Mouse (Mus musculus) G1E (cell line): Measurements from ENCODE around the gene Bcl9l. TPM values are rescaled to one million over a fixed set of nuclear protein-coding genes. Genes with fewer than 3 reads are reported as not detected.

Experiments used
- ATAC-seq: 2 replicates; pipeline ENCODE4 v1.8.0; 2016; ENCODE audit warnings: mild to moderate bottlenecking; ENCODE audit not compliant: insufficient number of reproducible peaks, poor library complexity, low FRiP score, severe bottlenecking; ENCODE audit errors: extremely low read depth
- DNase-seq: peaks from one replicate; pipeline ENCODE4 v3.0.0; 2012; ENCODE audit warnings: low spot score
- H3K27me3 ChIP-seq: 2 replicates; pipeline ENCODE4 v1.6.1; 2012; ENCODE audit warnings: mild to moderate bottlenecking, low read length, inconsistent platforms; ENCODE audit not compliant: insufficient read depth
- H3K36me3 ChIP-seq: replicated peaks from 2 replicates; pipeline ENCODE3; 2012; ENCODE audit warnings: mild to moderate bottlenecking, inconsistent platforms
- H3K4me1 ChIP-seq: 2 replicates; pipeline ENCODE4 v1.6.1; 2012; ENCODE audit warnings: low read depth, low read length, inconsistent platforms, mixed read lengths; ENCODE audit not compliant: insufficient read depth
- H3K4me3 ChIP-seq: 2 replicates; pipeline ENCODE4 v1.5.1; 2012; ENCODE audit warnings: low read depth, mild to moderate bottlenecking, inconsistent platforms, low read length, moderate library complexity, mixed read lengths
- H3K9me3 ChIP-seq: replicated peaks from 2 replicates; pipeline ENCODE4 v1.6.1; 2012; ENCODE audit warnings: inconsistent platforms
- CTCF ChIP-seq: IDR thresholded peaks from 2 replicates; pipeline ENCODE4 v1.5.1; 2012; ENCODE audit warnings: low read depth, low read length, inconsistent platforms, mixed read lengths
- GATA1 ChIP-seq: IDR thresholded peaks from 2 replicates; pipeline ENCODE4 v1.6.1; 2012; ENCODE audit warnings: borderline replicate concordance, low read length, inconsistent platforms, mixed read lengths
- GATA2 ChIP-seq: IDR thresholded peaks from 2 replicates; pipeline ENCODE4 v1.6.1; 2012; ENCODE audit warnings: low read depth, low read length, inconsistent platforms, borderline replicate concordance
- POLR2AphosphoS5 ChIP-seq: IDR thresholded peaks from 2 replicates; pipeline ENCODE4 v1.6.1; 2012; ENCODE audit warnings: low read depth, low read length, inconsistent platforms; ENCODE audit not compliant: insufficient replicate concordance
- TAL1 ChIP-seq: conservative IDR thresholded peaks from 2 replicates; pipeline ENCODE4 v1.6.1; 2012; ENCODE audit warnings: low read depth, low read length, inconsistent platforms, mixed read lengths
- polyA plus RNA-seq: library from polyadenylated mRNA; stranded (reverse); fragments of >175 nt; gene quantifications from 2 replicates; pipeline ENCODE4 v1.2.3, GENCODE M21; 2012
- total RNA-seq, 2 experiments: library from RNA; stranded (forward) in 1 of 2; stranded (reverse) in 1 of 2; fragments of 200-1000 nt in 1 of 2; fragments of >200 nt in 1 of 2; fragmentation: Nextera tagmentation in 1 of 2; gene quantifications; 2 replicates each; pipeline ENCODE4 v1.2.3; 2014 to 2017

The Bcl9l gene
- total and polyA plus RNA-seq, 3 experiments = 0.14 to 0.16 TPM; not detected in 1

DNA sequence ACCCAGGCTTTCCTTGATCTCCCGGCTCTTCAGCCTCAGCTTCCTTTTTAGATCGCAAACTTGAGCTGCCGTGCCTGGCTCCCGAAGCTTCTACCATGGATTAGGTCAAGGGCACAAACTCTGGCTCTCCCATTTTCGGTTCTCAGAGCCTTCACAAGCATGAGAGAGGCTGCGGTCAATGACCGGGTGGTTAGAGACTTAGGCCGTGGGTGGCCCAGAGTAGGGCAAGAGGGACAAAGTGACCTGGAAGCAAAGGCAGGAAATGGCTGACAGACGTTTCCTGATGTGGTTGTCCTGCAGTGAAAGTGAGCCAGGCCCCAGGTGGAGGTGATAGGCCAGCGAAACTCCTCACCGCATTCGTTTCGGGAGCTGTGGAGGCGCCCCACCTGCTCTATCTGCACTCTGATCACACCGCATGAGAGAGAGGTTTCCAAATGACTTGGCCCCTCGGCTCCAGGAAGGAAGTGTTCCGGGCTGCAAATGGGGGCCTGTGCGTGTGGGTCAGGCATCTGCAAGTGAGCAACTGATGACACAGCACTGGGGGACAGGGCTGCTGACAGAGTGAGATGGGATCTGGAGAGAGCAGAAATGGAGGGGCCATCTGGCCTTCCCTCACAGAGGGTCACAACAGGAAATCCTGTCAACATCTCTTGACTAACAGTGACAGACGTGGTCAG lies 55.1 kb downstream of the Bcl9l start:
- ATAC-seq (no peak), DNase-seq (no peak)
- Histone ChIP-seq H3K4me3 (no peak overlapping the region), H3K4me1 (no peaks in the 10 kb centered on the region), H3K27me3 (peaks cover 16% of the 10 kb centered on the region), H3K9me3 (no peaks in the 10 kb centered on the region), H3K36me3 (no peaks in the 10 kb centered on the region)
- TF ChIP-seq CTCF = no peak
- no peak for TF ChIP-seq POLR2AphosphoS5

GRCm38 (mm10) chr9:44539816-44540421 lies 57.3 kb downstream of the Bcl9l start:
- H3K36me3 ChIP-seq = no peaks in the 10 kb centered on the region
- no peak for DNase-seq
- no peak for ATAC-seq
- TF ChIP-seq GATA1 (no peak), TAL1 (no peak), CTCF (no peak), GATA2 (no peak), POLR2AphosphoS5 (no peak)
- H3K4me3 ChIP-seq = no peak overlapping the region
- H3K4me1 ChIP-seq = no peaks in the 10 kb centered on the region
- no peaks in the 10 kb centered on the region for H3K9me3 ChIP-seq
- peaks cover 12% of the 10 kb centered on the region for H3K27me3 ChIP-seq

DNA sequence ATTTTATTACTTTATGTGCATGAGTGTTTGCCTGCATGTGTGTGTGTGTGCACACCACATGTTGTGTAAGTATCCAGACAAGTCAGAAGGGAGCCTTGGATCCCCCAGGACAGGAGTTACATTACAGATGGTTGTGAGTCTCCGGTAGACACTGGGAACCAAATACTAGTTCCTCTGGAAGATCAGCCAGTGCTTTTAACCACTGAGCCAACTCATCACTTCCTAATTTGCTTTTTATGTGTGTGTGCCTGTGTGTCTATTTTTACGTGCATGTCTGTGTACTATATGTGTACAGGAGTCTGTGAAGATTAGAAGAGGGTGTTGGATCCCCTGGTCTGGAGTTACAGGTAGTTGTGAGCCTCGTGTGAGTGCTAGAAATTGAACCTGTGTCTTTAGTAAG lies 58.1 kb downstream of the Bcl9l start:
- no peaks in the 10 kb centered on the region for H3K36me3 ChIP-seq
- no peak for TF ChIP-seq CTCF
- TF ChIP-seq GATA1 = no peak
- TF ChIP-seq GATA2 = no peak
- TF ChIP-seq TAL1 = no peak
- no peak for TF ChIP-seq POLR2AphosphoS5
- H3K27me3 ChIP-seq = peaks cover 11% of the 10 kb centered on the region
- H3K4me1 ChIP-seq = no peaks in the 10 kb centered on the region
- no peak overlapping the region for H3K4me3 ChIP-seq
- H3K9me3 ChIP-seq = no peaks in the 10 kb centered on the region
- ATAC-seq = no peak
- DNase-seq = no peak

DNA sequence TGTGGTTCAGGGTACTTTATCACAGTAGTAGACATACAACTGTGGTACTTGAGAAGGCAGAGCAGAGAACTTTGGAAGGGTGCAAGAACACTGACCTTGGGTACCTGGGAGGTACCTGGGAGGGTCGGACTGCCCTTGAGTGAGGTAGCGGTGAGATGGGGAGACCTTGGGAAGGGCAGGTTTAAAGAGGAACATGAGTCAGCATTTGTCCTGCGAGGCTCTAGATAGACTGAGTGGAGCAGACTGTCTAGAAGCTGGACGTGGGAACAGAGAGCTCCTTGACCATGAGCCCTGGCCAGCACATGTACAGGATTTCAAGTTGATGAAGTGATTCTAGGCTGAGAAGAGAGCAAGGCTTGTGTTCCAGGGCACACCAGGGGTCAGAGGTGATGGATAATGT lies 59.7 kb downstream of the Bcl9l start:
- Histone ChIP-seq H3K4me1 (no peaks in the 10 kb centered on the region), H3K36me3 (no peaks in the 10 kb centered on the region), H3K4me3 (no peak overlapping the region), H3K27me3 (peaks cover 11% of the 10 kb centered on the region), H3K9me3 (no peaks in the 10 kb centered on the region)
- TF ChIP-seq GATA1 (no peak), POLR2AphosphoS5 (no peak)
- ATAC-seq = no peak
- DNase-seq = no peak

DNA sequence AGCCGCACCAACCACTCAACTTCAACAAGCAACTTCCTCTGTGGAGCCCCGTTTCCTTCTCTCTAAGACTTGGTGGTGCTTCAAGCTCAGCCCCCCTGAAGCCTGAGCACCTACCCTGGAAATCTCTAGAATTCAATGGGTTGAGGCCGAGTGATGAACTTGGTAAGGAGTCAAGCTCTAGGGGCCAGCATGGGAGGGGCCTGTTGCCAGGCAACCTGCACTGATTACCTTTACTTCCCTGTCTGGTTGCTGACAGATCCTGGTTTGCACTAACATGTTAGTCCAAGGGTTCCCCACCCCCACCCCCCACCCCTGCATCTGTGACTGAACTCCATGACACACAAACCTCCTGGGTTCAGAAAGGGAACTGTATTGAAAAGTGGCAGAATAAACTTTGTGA lies 62.4 kb downstream of the Bcl9l start:
- H3K4me1 ChIP-seq = no peaks in the 10 kb centered on the region
- H3K4me3 ChIP-seq = no peak overlapping the region
- DNase-seq (no peak), ATAC-seq (no peak)
- H3K9me3 ChIP-seq = no peaks in the 10 kb centered on the region
- no peak for TF ChIP-seq GATA1
- no peak for TF ChIP-seq CTCF
- TF ChIP-seq GATA2 = no peak
- TF ChIP-seq TAL1 = no peak
- no peak for TF ChIP-seq POLR2AphosphoS5
- H3K27me3 ChIP-seq = peaks cover 4% of the 10 kb centered on the region
- H3K36me3 ChIP-seq = no peaks in the 10 kb centered on the region

- no peak for DNase-seq
- TF ChIP-seq GATA1 = no peak
- no peak for TF ChIP-seq TAL1
- no peak for TF ChIP-seq CTCF
- no peak for TF ChIP-seq GATA2
- TF ChIP-seq POLR2AphosphoS5 = no peak
- H3K4me3 ChIP-seq = no peak overlapping the region
- peaks cover 7% of the 10 kb centered on the region for H3K27me3 ChIP-seq
- no peak for ATAC-seq
- no peaks in the 10 kb centered on the region for H3K9me3 ChIP-seq
- no peaks in the 10 kb centered on the region for H3K36me3 ChIP-seq
- no peaks in the 10 kb centered on the region for H3K4me1 ChIP-seq
Observed at GRCm38 (mm10) chr9:44548412-44549152, 66.0 kb downstream of the Bcl9l start.
